Comparison of ENCODE assay signal across 9 mouse cellular contexts in genomic region chr5:49350126-49350909, GRCm38 (mm10).
A peak's percentile ranks its signal among the peaks of the same experiment; 100 is the strongest.
DNase-seq lines count a peak whose midpoint lies in the region; ATAC-seq lines count a peak whose summit lies in the region.
"Had no signal": no experiment of that assay in that cellular context is flagged by ENCODE, and none has a peak within 500 bp of the region (broad histone marks: within the 10 kb centered on the region; RNA-seq: fewer than 3 reads in every experiment).

No protein-coding gene starts in this region.

- H3K4me3 ChIP-seq in heart, embryonic 10.5 days, result no peak overlapping the region
- no peak overlapping the region for H3K4me3 ChIP-seq in heart, embryonic 11.5 days (ENCODE audit: low read depth, low read length)
- no peak overlapping the region for H3K4me3 ChIP-seq in forebrain, embryonic 12.5 days (replicated peaks)
- H3K4me3 ChIP-seq in limb, embryonic 13.5 days, result no peak overlapping the region
- no peak overlapping the region for H3K4me3 ChIP-seq in neural tube, embryonic 11.5 days (ENCODE audit: low read depth, low read length)
- H3K4me3 ChIP-seq: heart, embryonic 13.5 days had no signal

- H3K4me2 ChIP-seq in heart, embryonic 11.5 days, result no peak overlapping the region
- no peak overlapping the region for H3K4me2 ChIP-seq in forebrain, embryonic 12.5 days
- no peak overlapping the region for H3K4me2 ChIP-seq in limb, embryonic 13.5 days (replicated peaks)
- no peak overlapping the region for H3K4me2 ChIP-seq in neural tube, embryonic 11.5 days (ENCODE audit: low read depth)
- H3K4me2 ChIP-seq: heart, embryonic 13.5 days had no signal

- no peaks in the 10 kb centered on the region for H3K36me3 ChIP-seq in heart, embryonic 10.5 days
- H3K36me3 ChIP-seq in heart, embryonic 11.5 days (ENCODE audit: control insufficient read depth, insufficient read depth, low read length), result no peaks in the 10 kb centered on the region
- H3K36me3 ChIP-seq in forebrain, embryonic 12.5 days (replicated peaks), result no peaks in the 10 kb centered on the region
- H3K36me3 ChIP-seq in limb, embryonic 13.5 days, result no peaks in the 10 kb centered on the region
- H3K36me3 ChIP-seq in neural tube, embryonic 11.5 days (ENCODE audit: control insufficient read depth, insufficient read depth, low read length), result no peaks in the 10 kb centered on the region
- H3K36me3 ChIP-seq: heart, embryonic 13.5 days had no signal

- WGBS in heart, embryonic 10.5 days, result 31% methylated on average over 4 of the region's 4 CpGs
- 27% methylated on average over 4 of the region's 4 CpGs for WGBS in heart, embryonic 11.5 days (ENCODE audit: insufficient replicate concordance)
- 36% methylated on average over 4 of the region's 4 CpGs for WGBS in forebrain, embryonic 12.5 days
- WGBS in limb, embryonic 13.5 days, result 37% methylated on average over 4 of the region's 4 CpGs
- 36% methylated on average over 4 of the region's 4 CpGs for WGBS in neural tube, embryonic 11.5 days

- no peak overlapping the region for H3K9ac ChIP-seq in heart, embryonic 11.5 days (ENCODE audit: low read depth, low read length)
- no peak overlapping the region for H3K9ac ChIP-seq in forebrain, embryonic 12.5 days
- H3K9ac ChIP-seq in limb, embryonic 13.5 days, result no peak overlapping the region
- no peak overlapping the region for H3K9ac ChIP-seq in neural tube, embryonic 11.5 days (ENCODE audit: low read length)
- H3K9ac ChIP-seq: heart, embryonic 13.5 days had no signal

- no peaks in the 10 kb centered on the region for H3K27me3 ChIP-seq in heart, embryonic 10.5 days (ENCODE audit: insufficient read depth, poor library complexity, severe bottlenecking)
- no peaks in the 10 kb centered on the region for H3K27me3 ChIP-seq in heart, embryonic 11.5 days (ENCODE audit: control insufficient read depth, insufficient read depth, low read length)
- H3K27me3 ChIP-seq in forebrain, embryonic 12.5 days, result no peaks in the 10 kb centered on the region
- no peaks in the 10 kb centered on the region for H3K27me3 ChIP-seq in limb, embryonic 13.5 days
- no peaks in the 10 kb centered on the region for H3K27me3 ChIP-seq in neural tube, embryonic 11.5 days (ENCODE audit: control insufficient read depth, insufficient read depth, low read length)
- H3K27me3 ChIP-seq: heart, embryonic 13.5 days had no signal

- ATAC-seq in heart, embryonic 11.5 days (replicated peaks; ENCODE audit: insufficient number of reproducible peaks, low FRiP score, low TSS enrichment), result no peak
- ATAC-seq in forebrain, embryonic 12.5 days (ENCODE audit: low FRiP score), result peak; percentile 81
- ATAC-seq in limb, embryonic 13.5 days (ENCODE audit: low FRiP score, low read depth), result peak; percentile 30; the same call in 1 of the 2 replicates
- ATAC-seq in neural tube, embryonic 11.5 days (ENCODE audit: insufficient read depth, low FRiP score, low TSS enrichment), result peak; percentile 62
- no peak for ATAC-seq in activated CD4-positive, CD25-positive, alpha-beta regulatory T cell, adult 4 months

- no peak overlapping the region for H3K27ac ChIP-seq in heart, embryonic 10.5 days
- no peak overlapping the region for H3K27ac ChIP-seq in heart, embryonic 11.5 days (ENCODE audit: low read depth, low read length)
- no peak overlapping the region for H3K27ac ChIP-seq in forebrain, embryonic 12.5 days
- H3K27ac ChIP-seq in limb, embryonic 13.5 days, result no peak overlapping the region
- no peak overlapping the region for H3K27ac ChIP-seq in neural tube, embryonic 11.5 days (ENCODE audit: low read depth, low read length)
- H3K27ac ChIP-seq: heart, embryonic 13.5 days had no signal

- peak; percentile 78 for DNase-seq in heart, embryonic 10.5 days (ENCODE audit: low spot score)
- DNase-seq in brain, embryonic 18.5 days (ENCODE audit: low read depth, low spot score), result peak; percentile 26
- peak; percentile 44 for DNase-seq in kidney, adult 18-20 months
- peak; percentile 62 for DNase-seq in neural tube, embryonic 11.5 days (ENCODE audit: low spot score)

- H3K4me1 ChIP-seq in heart, embryonic 10.5 days, result no peaks in the 10 kb centered on the region
- no peaks in the 10 kb centered on the region for H3K4me1 ChIP-seq in heart, embryonic 11.5 days (ENCODE audit: control insufficient read depth, insufficient read depth, low read length)
- no peaks in the 10 kb centered on the region for H3K4me1 ChIP-seq in forebrain, embryonic 12.5 days
- H3K4me1 ChIP-seq in limb, embryonic 13.5 days, result no peaks in the 10 kb centered on the region
- no peaks in the 10 kb centered on the region for H3K4me1 ChIP-seq in neural tube, embryonic 11.5 days (ENCODE audit: control insufficient read depth, insufficient read depth, low read length)
- H3K4me1 ChIP-seq: heart, embryonic 13.5 days had no signal

- H3K9me3 ChIP-seq in heart, embryonic 10.5 days, result no peaks in the 10 kb centered on the region
- H3K9me3 ChIP-seq in heart, embryonic 11.5 days (replicated peaks; ENCODE audit: control insufficient read depth, low read length), result no peaks in the 10 kb centered on the region
- H3K9me3 ChIP-seq in forebrain, embryonic 12.5 days, result no peaks in the 10 kb centered on the region
- H3K9me3 ChIP-seq in limb, embryonic 13.5 days, result 0 out of 2 replicates have a peak, but pooled peaks cover 2% of the 10 kb centered on the region
- no peaks in the 10 kb centered on the region for H3K9me3 ChIP-seq in neural tube, embryonic 11.5 days (ENCODE audit: control insufficient read depth, low read length)
- H3K9me3 ChIP-seq: heart, embryonic 13.5 days had no signal

Comparison
In these comparisons a context has a peak if more than half of its experiments do, and no peak if none do; other contexts are left out.
1. DNase-seq: peak in every context shown above with its lines; median percentile 78 in heart, embryonic 10.5 days; 62 in neural tube, embryonic 11.5 days; 44 in kidney, adult 18-20 months; 26 in brain, embryonic 18.5 days.
2. ATAC-seq: peak in forebrain, embryonic 12.5 days (single experiment), limb, embryonic 13.5 days (single experiment) and neural tube, embryonic 11.5 days (single experiment); none in heart, embryonic 11.5 days (single experiment) and activated CD4-positive, CD25-positive, alpha-beta regulatory T cell, adult 4 months (single experiment).